Comparison of ENCODE assay signal across 16 mouse cellular contexts in genomic region chr6:32406316-32407095, GRCm38 (mm10).
DNase-seq lines count a peak whose midpoint lies in the region; ATAC-seq and TF ChIP-seq lines count a peak whose summit lies in the region.
"Had no signal": no experiment of that assay in that cellular context is flagged by ENCODE, and none has a peak within 500 bp of the region (broad histone marks: within the 10 kb centered on the region; RNA-seq: fewer than 3 reads in every experiment).

No protein-coding gene starts in this region.

- H3K9me3 ChIP-seq in forebrain, embryonic 15.5 days = no peaks in the 10 kb centered on the region
- no peaks in the 10 kb centered on the region for H3K9me3 ChIP-seq in forebrain, embryonic 11.5 days (ENCODE audit: control insufficient read depth, low read length)
- H3K9me3 ChIP-seq: limb, embryonic 15.5 days; stomach, embryonic 15.5 days had no signal

- H3K4me1 ChIP-seq in forebrain, embryonic 15.5 days = peaks cover 53% of the 10 kb centered on the region
- no peaks in the 10 kb centered on the region for H3K4me1 ChIP-seq in forebrain, embryonic 11.5 days (replicated peaks; ENCODE audit: control insufficient read depth, insufficient read depth, low read length)
- H3K4me1 ChIP-seq: stomach, embryonic 15.5 days had no signal

- no peaks in the 10 kb centered on the region for H3K27me3 ChIP-seq in forebrain, embryonic 15.5 days
- H3K27me3 ChIP-seq in forebrain, embryonic 11.5 days (ENCODE audit: control insufficient read depth, insufficient read depth, low read length) = no peaks in the 10 kb centered on the region
- H3K27me3 ChIP-seq: stomach, embryonic 15.5 days had no signal

- H3K36me3 ChIP-seq in forebrain, embryonic 15.5 days = no peaks in the 10 kb centered on the region
- H3K36me3 ChIP-seq in forebrain, embryonic 11.5 days (ENCODE audit: control insufficient read depth, insufficient read depth, low read length) = no peaks in the 10 kb centered on the region
- H3K36me3 ChIP-seq: limb, embryonic 15.5 days; stomach, embryonic 15.5 days had no signal

- DNase-seq in forebrain, embryonic 11.5 days (ENCODE audit: low spot score) = no peak
- DNase-seq in layer of hippocampus, adult 18-20 months (ENCODE audit: low spot score in 2 of 2) = peak; percentile 53 to 82
- DNase-seq in layer of hippocampus, adult 9-10 months (ENCODE audit: low spot score) = no peak
- peak; percentile 68 for DNase-seq in brain, embryonic 14.5 days (ENCODE audit: low read depth)
- DNase-seq in layer of hippocampus, postnatal 36 days = peak; percentile 53 to 61
- no peak for DNase-seq in cerebellum, adult 8-10 months
- DNase-seq in lung, postnatal 10 days = no peak
- DNase-seq: cerebellum, adult 2 months; gastrocnemius, adult 2 months; heart, postnatal 10 days; lung, embryonic 14.5 days; thymus, postnatal 36 days had no signal

- WGBS in forebrain, embryonic 15.5 days = 76% methylated on average over 20 of the region's 20 CpGs
- 93% methylated on average over 20 of the region's 20 CpGs for WGBS in forebrain, embryonic 11.5 days

- no peak overlapping the region for H3K4me3 ChIP-seq in forebrain, embryonic 15.5 days
- H3K4me3 ChIP-seq in forebrain, embryonic 11.5 days (ENCODE audit: low read depth, low read length) = no peak overlapping the region
- H3K4me3 ChIP-seq: gastrocnemius, adult 2 months; limb, embryonic 15.5 days; stomach, embryonic 15.5 days had no signal

- no peak overlapping the region for H3K4me2 ChIP-seq in forebrain, embryonic 15.5 days (replicated peaks)
- no peak overlapping the region for H3K4me2 ChIP-seq in forebrain, embryonic 11.5 days (ENCODE audit: low read depth, low read length, severe bottlenecking)
- H3K4me2 ChIP-seq: limb, embryonic 15.5 days; lung, embryonic 14.5 days; stomach, embryonic 15.5 days had no signal

- no peak for TF ChIP-seq POLR2A in brain, embryonic 14.5 days (IDR thresholded peaks at IDR 0.05; ENCODE audit: borderline replicate concordance, extremely low read depth, insufficient read depth, insufficient read length, poor library complexity, severe bottlenecking)

- peak overlapping the region; percentile 19; the same call in 1 of the 2 replicates for H3K27ac ChIP-seq in forebrain, embryonic 15.5 days (replicated peaks)
- no peak overlapping the region for H3K27ac ChIP-seq in forebrain, embryonic 11.5 days (ENCODE audit: low read depth, low read length)
- H3K27ac ChIP-seq: gastrocnemius, adult 2 months; limb, embryonic 15.5 days; stomach, embryonic 15.5 days had no signal

- TF ChIP-seq CTCF in brain, embryonic 14.5 days (IDR thresholded peaks at IDR 0.05; ENCODE audit: borderline replicate concordance, extremely low read depth, insufficient read depth, insufficient read length) = no peak

- no peak for ATAC-seq in forebrain, embryonic 15.5 days (replicated peaks)
- ATAC-seq in forebrain, embryonic 11.5 days (replicated peaks; ENCODE audit: low FRiP score) = no peak
- ATAC-seq: hindbrain, embryonic 16.5 days had no signal

- no peak overlapping the region for H3K9ac ChIP-seq in forebrain, embryonic 15.5 days (replicated peaks)
- H3K9ac ChIP-seq in forebrain, embryonic 11.5 days (ENCODE audit: low read length) = no peak overlapping the region
- H3K9ac ChIP-seq: limb, embryonic 15.5 days; lung, embryonic 14.5 days; stomach, embryonic 15.5 days had no signal

Comparison
In these comparisons a context has a peak if more than half of its experiments do, and no peak if none do; other contexts are left out.
1. DNase-seq: peak in layer of hippocampus, adult 18-20 months (2 of 2), brain, embryonic 14.5 days (single experiment) and layer of hippocampus, postnatal 36 days (2 of 2); none in forebrain, embryonic 11.5 days (single experiment), layer of hippocampus, adult 9-10 months (single experiment), cerebellum, adult 8-10 months (single experiment) and lung, postnatal 10 days (single experiment).